Mouse (Mus musculus) layer of hippocampus, adult 11-12 months (tissue): Measurements from ENCODE around the gene Hoxc6.

Source experiments
- DNase-seq: peaks from one replicate; pipeline ENCODE4 v3.0.0; 2022; ENCODE audit warnings: low spot score

Hoxc6 gene

GRCm38 (mm10) chr15:102990461-102991397 is 7.3 kb upstream of the Hoxc6 start, which contains the start of gene Hoxc8:
TSS of gene Hoxc8 (plus strand) at chr15:102990607.
- no peak for DNase-seq

DNA sequence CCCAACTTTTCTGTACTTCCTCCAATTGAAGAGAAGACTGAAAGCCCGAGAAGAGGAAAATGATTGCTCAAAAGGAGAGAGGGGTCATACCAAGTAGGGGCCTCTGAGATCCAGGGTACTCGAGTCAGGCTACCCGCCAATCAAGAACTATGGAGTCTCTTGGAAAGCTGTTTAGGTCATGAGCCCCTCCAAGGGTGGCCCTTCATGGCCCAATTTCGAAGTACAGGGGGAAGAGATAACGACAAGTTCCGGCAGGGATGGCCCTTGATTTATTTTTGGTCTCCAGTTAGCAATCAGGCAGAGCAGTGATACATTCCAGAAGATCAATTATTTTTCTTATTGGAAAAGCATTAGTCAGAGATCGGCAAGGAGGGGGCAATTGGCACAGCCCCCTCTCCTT is 6.3 kb upstream of the Hoxc6 start:
- no peak for DNase-seq

DNA sequence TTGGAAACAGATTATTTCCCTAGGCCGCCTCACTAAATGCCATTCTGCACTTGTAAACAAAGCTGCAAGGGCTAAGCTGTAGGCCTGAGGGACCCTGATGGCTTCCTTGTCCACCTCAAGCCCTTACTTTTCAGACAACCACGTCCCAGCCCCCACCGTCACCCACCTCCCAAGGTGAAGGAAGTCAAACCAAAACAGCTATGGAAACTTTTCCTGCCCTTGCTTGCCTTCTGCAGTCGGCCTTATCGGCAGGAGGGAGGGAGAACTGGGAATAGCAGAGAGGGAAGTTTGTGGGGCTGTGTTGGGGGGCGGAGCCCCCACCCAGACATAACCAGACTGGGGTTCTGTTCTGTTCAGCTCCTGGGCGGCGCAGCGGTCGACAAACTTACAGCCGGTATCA is 5.9 kb upstream of the Hoxc6 start:
- no peak for DNase-seq

DNA sequence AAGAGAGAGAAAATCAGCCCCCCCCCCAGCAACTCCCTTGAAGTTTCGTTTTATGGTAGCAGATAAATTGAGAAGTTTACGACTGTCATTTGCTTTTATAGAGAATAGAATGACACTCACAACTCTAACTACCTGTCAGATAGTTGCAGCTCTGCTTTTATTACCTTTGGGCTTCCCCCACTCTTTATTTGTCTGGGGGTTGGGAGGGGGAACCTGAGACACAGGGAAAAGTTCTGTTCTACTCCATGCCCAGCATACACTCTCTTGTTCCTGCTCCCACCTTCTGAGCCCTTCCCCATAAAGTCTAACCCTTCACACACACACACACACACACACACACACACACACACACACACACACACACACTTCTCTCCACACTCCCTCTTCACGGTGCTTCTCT is 5.2 kb upstream of the Hoxc6 start:
- DNase-seq: no peak

GRCm38 (mm10) chr15:102996548-102996947 is 1.5 kb upstream of the Hoxc6 start:
- no peak for DNase-seq

DNA sequence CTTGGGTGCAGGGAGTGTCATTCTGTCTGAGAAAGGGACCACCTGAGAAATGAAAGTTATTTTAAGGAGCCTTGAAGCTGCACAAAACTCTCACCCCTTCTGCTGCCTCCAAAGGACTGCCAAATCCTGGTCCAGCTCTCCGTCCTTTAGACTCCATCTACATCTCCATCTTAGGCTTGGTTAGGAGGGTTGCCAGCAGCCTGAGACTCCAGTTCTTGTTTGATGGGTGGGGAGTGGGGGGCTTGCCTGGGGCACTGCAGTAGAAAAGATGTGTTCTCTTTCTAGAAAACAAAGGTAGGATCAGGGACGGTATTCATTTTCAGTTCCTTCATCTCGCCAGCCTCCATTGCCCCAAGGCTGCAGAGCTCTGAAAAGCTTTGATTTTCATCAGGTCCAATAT is 626 bp upstream of the Hoxc6 start:
- no peak for DNase-seq

- DNase-seq: no peak
Measured at GRCm38 (mm10) chr15:102998608-102999182, 638 bp downstream of the Hoxc6 start.

GRCm38 (mm10) chr15:102999183-102999831 is 1.2 kb downstream of the Hoxc6 start:
- DNase-seq: no peak

GRCm38 (mm10) chr15:102999955-103000354 is 1.9 kb downstream of the Hoxc6 start:
- no peak for DNase-seq

- DNase-seq: no peak
Measured at GRCm38 (mm10) chr15:103000501-103000901, 2.4 kb downstream of the Hoxc6 start.

GRCm38 (mm10) chr15:103001370-103001769 is 3.3 kb downstream of the Hoxc6 start:
- DNase-seq: no peak

GRCm38 (mm10) chr15:103002156-103002555 is 4.1 kb downstream of the Hoxc6 start:
- DNase-seq: no peak

DNA sequence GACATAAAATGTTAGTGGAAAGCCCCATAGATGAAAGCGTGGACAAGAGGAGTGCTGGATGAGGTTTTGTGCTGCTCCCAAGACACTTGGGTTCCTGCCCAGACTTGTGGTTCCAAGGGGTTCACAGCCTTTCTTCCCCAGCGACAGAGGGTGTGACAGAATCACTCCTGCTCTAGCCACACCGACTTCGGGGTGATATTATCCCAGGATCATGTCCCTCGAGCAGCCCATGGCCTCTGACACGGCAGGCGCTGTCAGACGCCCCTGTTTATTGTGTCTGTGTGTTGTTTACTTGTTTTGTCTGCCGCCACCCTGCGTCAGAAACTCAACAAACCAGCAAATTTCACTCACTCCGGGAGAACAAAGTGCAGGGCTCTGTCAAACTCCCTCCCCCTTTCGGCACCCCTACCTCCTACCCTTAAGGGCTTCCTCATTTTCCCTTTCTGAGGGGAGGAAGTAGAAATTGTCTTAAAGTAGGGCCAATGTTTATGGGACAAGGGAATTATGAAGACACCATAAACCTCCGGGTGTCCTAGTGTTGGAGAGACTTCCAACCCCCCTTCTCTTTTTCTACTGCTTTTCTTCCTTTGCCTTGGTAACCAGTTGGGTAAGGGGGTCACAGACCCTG is 4.9 kb downstream of the Hoxc6 start:
- no peak for DNase-seq

DNA sequence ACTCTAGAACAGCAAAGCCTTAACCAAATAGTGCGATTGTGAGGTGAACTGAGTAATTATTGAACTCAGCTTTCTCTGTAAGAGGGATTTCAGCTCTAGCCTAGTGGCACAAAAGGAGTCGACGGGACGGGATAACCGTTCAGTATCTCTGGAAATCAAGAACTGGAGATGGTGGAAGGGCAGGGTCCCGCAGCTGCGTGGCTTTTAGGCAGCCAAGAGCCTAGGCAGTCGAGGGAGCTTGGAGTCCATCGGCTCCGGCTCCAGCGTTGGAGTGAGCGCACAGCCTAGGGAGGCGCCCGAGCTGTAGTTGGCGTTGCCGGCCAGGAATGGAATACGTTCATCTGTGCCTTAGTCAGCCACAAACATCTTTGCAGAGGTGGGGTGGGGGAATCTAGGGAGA is 7.3 kb downstream of the Hoxc6 start:
- DNase-seq: no peak

DNA sequence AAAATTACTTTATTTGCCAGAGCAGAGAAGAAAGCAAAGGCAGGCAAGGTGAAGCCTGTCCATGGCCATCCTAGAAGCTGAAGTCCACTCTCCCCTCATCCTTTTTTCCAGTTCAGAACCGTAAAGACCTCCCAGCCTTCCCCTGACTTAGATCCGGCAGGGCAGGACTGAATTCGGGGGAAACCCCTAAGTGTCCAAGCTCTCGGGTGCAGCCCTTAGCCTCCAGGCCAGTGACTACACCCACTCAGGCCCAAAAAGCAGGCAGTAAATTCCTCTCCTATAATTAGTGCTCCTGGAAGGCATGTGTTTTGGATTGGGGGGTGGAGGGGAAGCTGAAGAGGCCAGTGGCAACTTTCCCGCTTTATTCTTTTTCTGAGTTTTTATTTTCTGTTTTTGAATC is 7.7 kb downstream of the Hoxc6 start:
- DNase-seq: no peak

DNA sequence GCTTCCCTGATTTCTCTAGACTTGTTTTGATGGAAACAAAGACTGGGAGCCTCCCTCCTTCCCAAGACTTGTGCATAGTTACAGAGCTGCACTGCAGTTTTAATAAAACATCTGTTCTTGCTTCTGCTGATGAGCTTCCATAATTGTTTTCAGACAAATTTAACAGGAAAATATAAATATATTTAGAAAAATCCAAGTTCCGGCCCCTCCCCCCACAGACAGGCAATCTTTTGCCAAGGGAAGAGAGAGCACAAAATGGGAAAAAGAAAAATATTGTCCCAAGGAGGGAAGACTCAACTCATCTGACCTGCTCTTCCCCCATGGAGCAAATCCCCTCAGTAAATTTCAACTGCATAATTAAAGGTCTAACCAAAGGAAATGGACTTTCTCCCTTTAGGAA is 8.3 kb downstream of the Hoxc6 start:
- DNase-seq: no peak

DNA sequence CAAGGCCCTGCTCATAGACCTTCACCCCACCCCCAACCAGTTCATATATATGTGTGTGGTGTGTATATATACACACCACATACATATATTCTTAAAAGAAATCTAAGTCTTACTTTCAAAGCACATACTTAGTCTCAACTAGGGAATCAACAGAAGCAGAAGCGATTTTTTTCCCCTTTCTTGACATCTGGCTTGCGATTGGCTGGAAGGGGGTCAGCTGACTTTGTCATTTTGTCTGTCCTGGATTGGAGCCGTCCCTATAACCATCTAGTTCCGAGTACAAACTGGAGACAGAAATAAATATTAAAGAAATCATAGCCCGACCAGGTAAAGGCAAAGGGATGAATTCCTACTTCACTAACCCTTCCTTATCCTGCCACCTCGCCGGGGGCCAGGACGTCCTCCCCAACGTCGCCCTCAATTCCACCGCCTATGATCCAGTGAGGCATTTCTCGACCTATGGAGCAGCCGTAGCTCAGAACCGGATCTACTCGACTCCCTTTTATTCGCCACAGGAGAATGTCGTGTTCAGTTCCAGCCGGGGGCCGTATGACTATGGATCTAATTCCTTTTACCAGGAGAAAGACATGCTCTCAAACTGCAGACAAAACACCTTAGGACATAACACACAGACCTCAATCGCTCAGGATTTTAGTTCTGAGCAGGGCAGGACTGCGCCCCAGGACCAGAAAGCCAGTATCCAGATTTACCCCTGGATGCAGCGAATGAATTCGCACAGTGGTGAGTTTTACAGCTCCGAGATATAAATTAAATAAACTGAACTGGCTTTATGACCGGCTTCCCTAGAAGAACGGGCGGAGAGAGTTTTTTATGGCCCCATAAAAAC is 11.4 kb downstream of the Hoxc6 start:
- no peak for DNase-seq

GRCm38 (mm10) chr15:103010112-103010846 is 12.2 kb downstream of the Hoxc6 start:
- no peak for DNase-seq

GRCm38 (mm10) chr15:103010847-103011555 is 12.9 kb downstream of the Hoxc6 start:
- no peak for DNase-seq

DNA sequence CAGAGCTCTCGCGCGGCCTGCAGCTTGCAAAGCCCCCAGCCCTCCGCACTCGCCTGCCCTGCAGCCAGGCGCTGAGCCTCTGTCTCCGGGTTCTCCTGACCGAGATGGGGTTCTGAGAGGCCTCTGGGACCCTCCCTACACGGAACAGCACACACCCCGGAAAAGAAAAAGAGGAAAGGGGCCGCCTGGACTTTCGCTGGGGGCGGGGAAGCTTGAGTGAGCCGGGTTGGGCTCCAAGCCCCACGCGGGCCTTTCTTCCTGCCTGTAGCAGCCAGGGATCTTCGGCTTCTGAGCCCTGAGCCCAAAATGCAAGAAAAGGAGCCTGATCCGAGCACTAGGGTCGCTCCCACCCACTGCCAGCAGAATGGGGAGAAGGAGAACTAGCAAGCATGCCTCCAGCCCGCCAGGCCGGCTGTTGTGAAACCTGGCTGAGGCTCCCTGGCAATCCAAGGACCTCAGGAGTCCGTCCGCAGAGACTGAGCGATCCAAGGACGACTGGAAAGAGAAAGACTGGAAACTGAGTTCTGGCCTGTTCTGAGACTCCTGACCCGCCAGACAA is 13.9 kb downstream of the Hoxc6 start:
- no peak for DNase-seq
